Mouse (Mus musculus) kidney, embryonic 15.5 days (tissue): ENCODE measurements at regions not wholly inside any gene's neighbourhood (a gene's known extent, or its start where the extent isn't known, plus 50 kb on each side); places are given as distances from the start of the nearest gene placed in this dataset.
A peak's percentile ranks its signal among the peaks of the same experiment; 100 is the strongest.

Experiments
- ATAC-seq: fragments of 200-750 bp; cut with Nextera tagmentation; replicated peaks from 2 replicates; pipeline ENCODE4 v1.8.0; 2017; ENCODE audit warnings: moderate TSS enrichment; ENCODE audit not compliant: low FRiP score
- H3K27ac ChIP-seq: fragments of 300-500 bp; sonication (generic); 2 replicates; pipeline ENCODE4 v1.5.1; 2015; ENCODE audit warnings: mild to moderate bottlenecking, inconsistent platforms
- H3K27me3 ChIP-seq: fragments of 300-500 bp; sonication (generic); 2 replicates; pipeline ENCODE4 v1.6.1; 2015; ENCODE audit warnings: inconsistent platforms
- H3K36me3 ChIP-seq: fragments of 300-500 bp; sonication (generic); 2 replicates; pipeline ENCODE4 v1.6.1; 2015; ENCODE audit warnings: inconsistent platforms
- H3K4me1 ChIP-seq: fragments of 300-500 bp; sonication (generic); 2 replicates; pipeline ENCODE4 v1.6.1; 2015; ENCODE audit warnings: inconsistent platforms
- H3K4me2 ChIP-seq: fragments of 300-500 bp; sonication (generic); 2 replicates; pipeline ENCODE4 v1.6.1; 2015; ENCODE audit warnings: moderate library complexity, mild to moderate bottlenecking, inconsistent platforms
- H3K4me3 ChIP-seq: fragments of 300-500 bp; sonication (generic); replicated peaks from 2 replicates; pipeline ENCODE4 v1.5.1; 2015; ENCODE audit warnings: mild to moderate bottlenecking, inconsistent platforms
- H3K9ac ChIP-seq: fragments of 300-500 bp; sonication (generic); 2 replicates; pipeline ENCODE4 v1.6.1; 2015; ENCODE audit warnings: mild to moderate bottlenecking, inconsistent platforms
- H3K9me3 ChIP-seq: fragments of 300-500 bp; sonication (generic); replicated peaks from 2 replicates; pipeline ENCODE4 v1.6.1; 2016; ENCODE audit warnings: inconsistent platforms
- WGBS: fragments of 180-500 bp; shearing (Covaris S2); methylation state at CpG from one replicate; pipeline ENCODE4 v1.1.7; 2015; ENCODE audit warnings: mixed read lengths; 5-methylcytosine and 5-hydroxymethylcytosine counted together

DNA sequence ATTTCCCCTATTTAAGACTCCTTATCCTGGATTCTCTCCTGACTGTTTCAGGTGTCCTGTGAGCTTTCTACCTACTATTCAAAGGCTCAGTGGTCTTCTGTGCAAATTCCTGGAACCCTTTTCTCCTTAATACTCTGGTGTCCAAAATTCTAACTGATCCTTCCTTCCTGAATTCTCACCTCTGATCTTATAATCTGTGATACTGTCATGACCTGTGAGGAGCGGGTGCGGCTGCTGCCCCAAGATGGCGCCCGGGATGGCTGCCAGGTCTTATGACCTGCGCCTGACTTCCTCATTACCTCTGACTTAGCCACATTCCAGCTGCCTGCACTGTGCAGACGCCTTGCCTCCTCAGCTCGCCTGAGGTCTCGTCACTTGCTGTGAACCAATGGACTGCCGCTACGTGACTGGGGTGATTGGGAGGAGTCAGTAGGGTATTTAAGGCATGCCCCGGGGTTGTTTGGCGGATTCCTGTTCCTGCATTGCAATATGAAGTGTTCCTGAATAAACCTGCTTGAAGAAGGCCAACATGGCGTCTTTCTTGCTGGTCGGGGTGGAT, 131.2 kb downstream of the Ptbp2 start:
- H3K9me3 ChIP-seq = no peaks in the 10 kb centered on the region
- H3K9ac ChIP-seq = no peak overlapping the region
- no peaks in the 10 kb centered on the region for H3K4me1 ChIP-seq
- 94% methylated on average over 14 of the region's 14 CpGs for WGBS
- H3K36me3 ChIP-seq = no peaks in the 10 kb centered on the region
- H3K4me3 ChIP-seq = no peak overlapping the region
- H3K4me2 ChIP-seq = no peak overlapping the region
- no peak for ATAC-seq
- no peak overlapping the region for H3K27ac ChIP-seq
- no peaks in the 10 kb centered on the region for H3K27me3 ChIP-seq

DNA sequence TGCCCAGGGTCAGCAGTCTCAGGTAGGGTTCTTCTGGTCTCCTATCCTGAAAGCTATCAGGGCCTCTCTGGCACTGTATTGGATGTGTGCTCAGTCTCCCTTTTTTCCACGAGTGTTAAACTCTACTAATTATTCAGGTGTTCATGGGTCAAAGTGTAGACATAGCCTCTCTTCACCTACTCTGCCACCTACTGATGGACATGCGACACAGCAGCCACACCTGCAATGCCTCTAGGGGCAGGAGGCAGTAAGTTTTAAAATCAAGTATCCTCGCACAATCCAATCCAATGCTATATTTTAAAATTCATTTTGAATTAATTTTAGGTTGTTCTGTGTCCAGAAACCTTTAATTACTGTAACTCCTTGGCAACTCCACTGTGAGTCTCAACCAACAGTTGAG, 145.6 kb downstream of the Ptbp2 start:
- no peak for ATAC-seq
- no peaks in the 10 kb centered on the region for H3K27me3 ChIP-seq
- no peaks in the 10 kb centered on the region for H3K36me3 ChIP-seq
- H3K9me3 ChIP-seq = no peaks in the 10 kb centered on the region
- no peak overlapping the region for H3K4me3 ChIP-seq
- no peak overlapping the region for H3K4me2 ChIP-seq
- H3K9ac ChIP-seq = no peak overlapping the region
- no peaks in the 10 kb centered on the region for H3K4me1 ChIP-seq
- WGBS = 62% methylated on average over 3 of the region's 3 CpGs
- H3K27ac ChIP-seq = no peak overlapping the region

DNA sequence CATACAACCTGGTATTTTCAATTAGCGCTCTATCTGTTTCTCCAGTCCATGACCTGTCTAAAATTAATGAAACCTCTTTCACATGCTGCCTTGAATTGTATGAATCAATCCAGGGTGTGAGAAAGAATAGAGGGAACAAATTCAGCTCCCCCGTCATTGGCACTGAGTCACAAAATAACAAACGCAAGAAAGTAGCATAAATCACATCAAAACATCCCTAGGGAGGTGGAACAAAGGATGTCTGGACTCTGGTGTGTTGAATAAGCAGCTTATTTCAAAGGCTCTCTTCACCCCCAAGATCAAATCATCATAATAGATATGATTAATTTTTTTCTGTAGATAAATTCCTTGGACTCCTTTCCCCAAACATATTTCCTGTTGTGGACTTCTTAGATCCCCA, 148.6 kb downstream of the Ptbp2 start:
- no peak for ATAC-seq
- Histone ChIP-seq H3K36me3 (no peaks in the 10 kb centered on the region), H3K27ac (no peak overlapping the region), H3K9me3 (no peaks in the 10 kb centered on the region), H3K4me2 (no peak overlapping the region), H3K27me3 (no peaks in the 10 kb centered on the region), H3K4me3 (no peak overlapping the region), H3K4me1 (no peaks in the 10 kb centered on the region), H3K9ac (no peak overlapping the region)
- WGBS = 53% methylated on average over 3 of the region's 3 CpGs

DNA sequence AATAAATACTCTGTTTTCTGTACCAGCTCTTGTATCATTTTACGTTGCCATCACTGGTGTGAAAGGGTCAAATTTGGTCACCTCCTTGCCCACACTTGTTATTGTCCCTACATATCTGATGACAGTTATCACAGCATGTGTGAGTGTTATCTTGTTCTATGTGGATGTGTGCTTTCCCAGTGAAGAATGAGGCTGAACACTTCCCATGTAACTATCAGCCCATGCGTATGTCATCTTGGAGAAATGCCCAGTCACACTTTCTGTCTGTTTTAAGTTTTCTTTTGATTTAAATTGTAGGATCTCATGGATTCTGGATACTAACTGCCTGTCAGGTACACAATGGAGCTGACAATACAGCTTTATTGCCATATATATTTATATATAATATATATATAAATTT, 150.8 kb downstream of the Ptbp2 start:
- ATAC-seq = no peak
- Histone ChIP-seq H3K27ac (no peak overlapping the region), H3K4me2 (no peak overlapping the region), H3K4me1 (no peaks in the 10 kb centered on the region), H3K27me3 (no peaks in the 10 kb centered on the region), H3K9ac (no peak overlapping the region), H3K4me3 (no peak overlapping the region), H3K9me3 (no peaks in the 10 kb centered on the region), H3K36me3 (no peaks in the 10 kb centered on the region)
- WGBS = 85% methylated on average over 2 of the region's 2 CpGs

DNA sequence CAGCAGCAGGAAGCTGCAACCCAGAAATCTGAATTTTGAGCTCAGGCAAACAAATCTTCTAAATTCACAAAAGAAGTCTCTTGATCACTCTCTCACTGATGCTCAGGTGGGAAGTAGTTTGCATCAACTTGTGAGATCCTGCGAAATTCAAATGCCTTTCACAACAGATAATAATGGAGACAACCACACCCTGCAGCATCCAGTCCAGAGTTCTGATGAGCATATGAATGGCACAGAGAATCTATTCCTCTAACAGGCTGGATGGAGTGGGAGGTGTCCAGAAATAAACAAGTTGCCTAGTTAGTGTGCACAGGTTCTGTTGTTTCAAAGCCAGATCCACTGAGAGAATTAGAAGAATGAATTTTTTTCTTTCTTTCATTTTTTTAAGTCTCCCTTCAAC, 178.2 kb downstream of the Ptbp2 start:
- ATAC-seq = no peak
- no peak overlapping the region for H3K4me2 ChIP-seq
- WGBS = 81% methylated on average over 1 of the region's 1 CpGs
- no peak overlapping the region for H3K27ac ChIP-seq
- H3K9me3 ChIP-seq = no peaks in the 10 kb centered on the region
- no peak overlapping the region for H3K9ac ChIP-seq
- no peaks in the 10 kb centered on the region for H3K4me1 ChIP-seq
- no peaks in the 10 kb centered on the region for H3K27me3 ChIP-seq
- no peaks in the 10 kb centered on the region for H3K36me3 ChIP-seq
- no peak overlapping the region for H3K4me3 ChIP-seq

DNA sequence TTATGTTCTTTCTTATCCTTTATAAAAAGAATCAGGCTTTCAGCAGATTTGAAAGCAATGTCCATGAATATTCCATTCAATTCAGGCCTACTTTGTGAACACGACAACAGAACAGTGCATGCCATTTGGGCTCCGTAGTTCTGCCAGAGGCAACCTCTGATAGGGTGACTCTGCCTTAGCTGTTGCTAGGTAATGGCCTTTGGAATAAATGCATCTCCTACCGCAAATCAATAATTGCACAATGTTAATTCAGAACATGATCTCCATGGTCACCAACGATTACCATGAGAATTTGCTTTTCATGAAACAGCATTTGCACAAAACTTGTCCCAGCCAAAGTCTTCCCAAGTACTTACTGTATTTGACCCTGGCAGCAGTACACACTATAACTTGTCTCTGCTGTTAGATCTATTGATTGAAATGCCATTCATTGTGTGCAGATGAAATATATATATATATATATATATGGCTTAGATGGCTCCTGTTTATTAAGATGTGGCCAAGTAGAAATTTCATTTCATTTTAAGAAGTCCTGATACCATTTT, 195.3 kb downstream of the Ptbp2 start:
- H3K9ac ChIP-seq = no peak overlapping the region
- H3K9me3 ChIP-seq = no peaks in the 10 kb centered on the region
- no peak overlapping the region for H3K4me3 ChIP-seq
- no peaks in the 10 kb centered on the region for H3K27me3 ChIP-seq
- no peaks in the 10 kb centered on the region for H3K4me1 ChIP-seq
- H3K4me2 ChIP-seq = no peak overlapping the region
- WGBS = 90% methylated on average over 4 of the region's 4 CpGs
- no peak for ATAC-seq
- H3K36me3 ChIP-seq = no peaks in the 10 kb centered on the region
- H3K27ac ChIP-seq = no peak overlapping the region

DNA sequence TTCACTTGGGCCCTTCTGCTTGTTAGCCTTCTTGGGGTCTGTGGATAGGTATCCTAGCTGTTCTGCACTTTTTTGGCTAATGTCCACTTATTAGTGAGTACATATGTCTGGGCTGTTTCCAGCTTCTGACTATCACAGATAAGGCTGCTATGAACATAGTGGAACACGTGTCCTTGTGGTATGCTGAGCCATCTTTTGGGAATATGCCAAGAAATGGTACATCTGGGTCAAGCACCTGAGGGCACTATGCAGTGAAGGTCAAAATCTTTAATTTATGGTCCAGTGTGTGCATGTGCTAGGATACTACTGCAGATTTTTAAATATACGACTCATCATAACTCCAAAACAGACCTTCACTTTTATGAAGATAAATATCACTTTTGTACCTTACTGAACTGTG, 196.3 kb downstream of the Ptbp2 start:
- Histone ChIP-seq H3K4me2 (no peak overlapping the region), H3K9ac (no peak overlapping the region), H3K4me1 (no peaks in the 10 kb centered on the region), H3K36me3 (no peaks in the 10 kb centered on the region), H3K9me3 (no peaks in the 10 kb centered on the region), H3K4me3 (no peak overlapping the region), H3K27ac (no peak overlapping the region), H3K27me3 (no peaks in the 10 kb centered on the region)
- no peak for ATAC-seq
- 67% methylated on average over 2 of the region's 2 CpGs for WGBS

DNA sequence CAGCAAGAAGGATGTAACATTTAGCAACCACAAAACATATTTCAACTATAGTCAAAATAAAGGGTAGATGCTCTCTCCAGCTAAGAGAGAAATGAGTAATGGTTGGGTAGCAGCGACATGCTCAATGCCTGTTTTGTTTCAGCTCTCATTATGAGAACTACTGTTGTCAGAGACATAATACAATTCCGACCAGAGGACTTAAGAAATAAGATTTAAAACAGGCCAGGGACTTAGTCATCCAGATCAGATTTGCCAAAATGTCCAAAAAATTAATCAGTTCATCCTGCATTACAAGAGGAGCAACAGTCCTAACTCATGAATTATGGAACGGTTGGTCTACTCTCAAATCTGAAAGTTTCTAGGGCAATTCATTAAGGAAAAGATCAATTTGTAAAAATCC, 208.8 kb downstream of the Ptbp2 start:
- Histone ChIP-seq H3K9ac (no peak overlapping the region), H3K36me3 (no peaks in the 10 kb centered on the region), H3K4me1 (no peaks in the 10 kb centered on the region), H3K4me2 (no peak overlapping the region), H3K27ac (no peak overlapping the region), H3K4me3 (no peak overlapping the region), H3K9me3 (no peaks in the 10 kb centered on the region), H3K27me3 (no peaks in the 10 kb centered on the region)
- ATAC-seq = no peak
- 77% methylated on average over 3 of the region's 3 CpGs for WGBS

DNA sequence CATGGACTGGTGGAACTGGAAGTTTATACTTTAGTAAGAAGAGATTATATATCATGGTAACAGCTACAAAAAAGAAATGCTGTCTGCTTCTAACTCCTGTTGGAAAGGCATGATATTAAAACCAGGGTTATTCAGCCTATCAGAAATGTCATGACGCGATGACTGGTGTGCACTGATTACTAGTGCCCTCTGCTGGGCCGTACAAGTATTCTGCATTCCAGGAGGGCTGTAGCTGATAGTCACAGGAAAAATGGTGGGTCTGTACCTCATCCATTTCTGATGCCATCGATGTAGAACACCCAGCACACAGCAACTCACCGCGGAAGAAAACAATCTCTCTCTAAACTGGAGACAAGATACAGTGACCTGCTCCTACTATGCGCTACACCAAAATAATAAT, 246.4 kb downstream of the Ptbp2 start:
- no peaks in the 10 kb centered on the region for H3K36me3 ChIP-seq
- WGBS = 76% methylated on average over 7 of the region's 7 CpGs

DNA sequence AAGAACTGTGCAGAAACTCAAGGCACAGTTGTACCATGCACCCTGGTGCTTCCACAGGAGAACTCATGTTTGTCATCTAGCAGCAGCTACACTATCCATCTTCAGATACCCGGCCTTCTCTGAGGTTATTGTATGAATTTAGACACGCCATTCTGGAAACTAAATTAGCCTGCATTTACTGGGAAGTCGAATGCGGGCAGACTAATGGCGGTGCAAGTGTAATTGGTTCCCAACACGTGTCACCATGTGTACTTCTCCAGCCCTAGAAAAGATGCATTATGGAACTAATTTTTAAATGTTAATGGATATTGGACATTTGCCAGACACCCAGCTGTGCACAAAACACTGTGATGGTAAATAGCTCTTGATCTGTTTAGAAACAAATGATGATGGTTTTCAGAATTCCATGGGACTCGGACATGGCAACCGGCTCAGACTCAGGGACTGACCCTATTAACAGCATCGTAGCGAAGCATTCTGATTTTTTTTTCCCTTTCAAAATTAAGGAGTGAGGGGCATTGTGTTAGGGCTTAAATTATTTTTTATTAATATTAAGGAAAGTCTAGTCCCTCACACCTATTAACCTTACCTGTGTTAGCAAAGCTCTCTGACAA, 259.6 kb downstream of the Ptbp2 start:
- H3K4me2 ChIP-seq = no peak overlapping the region
- no peak; the same call in 1 of the 2 replicates for ATAC-seq
- WGBS = 85% methylated on average over 10 of the region's 10 CpGs

More for the DNA sequence above, 246.4 kb downstream of the Ptbp2 start:
- Histone ChIP-seq H3K4me3 (no peak overlapping the region), H3K9ac (no peak overlapping the region), H3K4me2 (no peak overlapping the region), H3K4me1 (no peaks in the 10 kb centered on the region), H3K27ac (no peak overlapping the region), H3K27me3 (no peaks in the 10 kb centered on the region), H3K9me3 (no peaks in the 10 kb centered on the region)
- ATAC-seq = no peak

DNA sequence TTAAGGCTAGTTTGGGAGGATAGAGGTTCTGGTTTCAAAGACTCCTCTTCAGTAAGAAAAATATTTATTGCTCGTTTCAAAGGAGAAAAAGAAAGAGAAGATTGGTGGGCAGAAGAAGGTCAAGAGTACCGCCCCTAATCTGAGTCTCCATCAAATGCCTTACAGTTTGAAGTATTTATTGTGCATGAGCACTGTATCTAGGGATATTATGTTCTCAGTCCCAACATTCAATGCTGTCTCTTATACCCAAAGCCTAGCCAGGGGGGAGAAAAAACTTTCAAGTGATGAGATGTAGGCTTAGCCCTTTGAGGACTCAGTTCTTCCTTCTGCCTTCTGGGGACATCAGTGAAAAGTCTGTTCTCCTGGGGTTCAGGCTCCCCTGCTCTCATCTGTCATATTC, 271.7 kb downstream of the Ptbp2 start:
- H3K9ac ChIP-seq = no peak overlapping the region
- ATAC-seq = peak; percentile 65; the same call in 1 of the 2 replicates
- H3K9me3 ChIP-seq = no peaks in the 10 kb centered on the region
- no peaks in the 10 kb centered on the region for H3K27me3 ChIP-seq
- no peak overlapping the region for H3K27ac ChIP-seq
- H3K4me3 ChIP-seq = no peak overlapping the region
- H3K4me1 ChIP-seq = 0 out of 2 replicates have a peak, but pooled peaks cover 2% of the 10 kb centered on the region
- H3K36me3 ChIP-seq = no peaks in the 10 kb centered on the region
- no peak overlapping the region for H3K4me2 ChIP-seq
- 27% methylated on average over 2 of the region's 2 CpGs for WGBS

More for the DNA sequence above, 259.6 kb downstream of the Ptbp2 start:
- Histone ChIP-seq H3K4me3 (no peak overlapping the region), H3K9ac (no peak overlapping the region), H3K36me3 (no peaks in the 10 kb centered on the region), H3K4me1 (no peaks in the 10 kb centered on the region), H3K27ac (no peak overlapping the region), H3K27me3 (no peaks in the 10 kb centered on the region), H3K9me3 (no peaks in the 10 kb centered on the region)

DNA sequence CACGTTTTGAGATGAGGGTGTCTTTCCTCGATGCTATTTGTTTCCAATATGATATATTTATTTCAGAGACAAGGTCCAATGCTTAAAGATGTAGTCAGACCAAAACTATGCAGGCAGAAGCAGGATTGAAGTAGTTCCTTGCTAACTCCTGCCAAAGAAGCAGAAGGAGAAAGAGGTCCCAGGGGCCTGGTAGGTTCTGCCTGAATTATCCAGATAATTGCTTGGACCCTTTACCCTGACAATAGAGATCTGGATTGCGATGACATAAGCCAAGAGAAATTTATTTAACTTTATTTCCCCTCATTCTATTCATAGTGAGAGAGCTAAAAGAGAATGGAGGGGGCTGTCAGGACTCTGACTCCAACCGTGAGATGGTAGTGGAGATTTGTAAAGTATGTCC, 275.1 kb downstream of the Ptbp2 start:
- no peak for ATAC-seq
- Histone ChIP-seq H3K9me3 (no peaks in the 10 kb centered on the region), H3K4me1 (0 out of 2 replicates have a peak, but pooled peaks cover 2% of the 10 kb centered on the region), H3K27me3 (no peaks in the 10 kb centered on the region), H3K4me2 (no peak overlapping the region), H3K9ac (no peak overlapping the region), H3K36me3 (no peaks in the 10 kb centered on the region), H3K4me3 (no peak overlapping the region), H3K27ac (no peak overlapping the region)
- WGBS = 46% methylated on average over 4 of the region's 4 CpGs
